Mouse (Mus musculus) bone marrow, adult 2 months (tissue): Measurements from ENCODE around the gene Hipk1. TPM values are rescaled to one million over a fixed set of nuclear protein-coding genes. Genes with fewer than 3 reads are reported as not detected.

ENCODE experiments used
- H3K27ac ChIP-seq: fragments of 200-500 bp; 2 replicates; pipeline ENCODE4 v1.5.1; 2012; ENCODE audit warnings: low read depth, mild to moderate bottlenecking, control low read depth, inconsistent platforms, low read length; ENCODE audit not compliant: control insufficient read depth, poor library complexity, insufficient read depth
- H3K4me1 ChIP-seq: fragments of 200-500 bp; 2 replicates; pipeline ENCODE4 v1.6.1; 2011; ENCODE audit warnings: low read length; ENCODE audit not compliant: control insufficient read depth, insufficient read depth
- H3K4me3 ChIP-seq: fragments of 200-500 bp; replicated peaks from 2 replicates; pipeline ENCODE3; 2011; ENCODE audit warnings: mild to moderate bottlenecking, low read depth, low read length, control low read depth; ENCODE audit not compliant: control insufficient read depth
- CTCF ChIP-seq: fragments of 200-500 bp; IDR thresholded peaks from 2 replicates; pipeline ENCODE4 v1.5.1; 2011; ENCODE audit warnings: low read length, control low read depth; ENCODE audit not compliant: control insufficient read depth, insufficient read depth
- POLR2A ChIP-seq: fragments of 200-500 bp; IDR thresholded peaks from 2 replicates; pipeline ENCODE4 v1.6.1; 2011; ENCODE audit warnings: low read depth, mild to moderate bottlenecking, control low read depth, low read length, borderline replicate concordance; ENCODE audit not compliant: control insufficient read depth
- WGBS: fragments of 180-500 bp; shearing (Covaris S2); methylation state at CpG from one replicate; pipeline ENCODE4 v1.1.7; 2018; 5-methylcytosine and 5-hydroxymethylcytosine counted together
- polyA plus RNA-seq: library from polyadenylated mRNA; stranded (reverse); fragments of >200 nt; gene quantifications from 2 replicates; pipeline ENCODE4 v1.2.4, GENCODE M21; 2011; ENCODE audit warnings: low replicate concordance; ENCODE audit not compliant: missing spikeins, insufficient read depth, insufficient read length

Gene Hipk1
- polyA plus RNA-seq, 1 experiment, result 80.9 TPM

DNA sequence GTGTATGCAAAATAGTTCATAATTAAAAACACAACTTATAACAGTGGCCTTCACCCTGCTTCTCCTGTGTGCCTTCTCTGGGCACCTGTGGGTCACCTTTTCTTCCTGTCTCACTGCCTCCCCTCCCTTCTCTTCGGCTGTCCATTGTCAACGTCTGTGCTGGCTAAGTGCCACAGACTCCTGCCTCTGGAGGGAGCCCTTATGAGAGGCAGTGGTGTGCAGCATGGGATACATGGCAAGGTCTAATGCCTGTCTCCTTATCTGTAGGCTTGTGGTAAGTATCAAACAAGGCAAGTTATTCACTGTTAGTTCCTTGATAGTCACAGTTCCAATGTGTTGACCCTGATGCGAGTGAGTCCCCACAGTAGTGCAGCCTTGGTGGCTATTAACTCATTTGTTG lies 67.2 kb downstream of the Hipk1 start:
- Histone ChIP-seq H3K4me3 (no peak overlapping the region), H3K27ac (no peak overlapping the region), H3K4me1 (no peaks in the 10 kb centered on the region)
- no peak for TF ChIP-seq POLR2A
- TF ChIP-seq CTCF, result no peak
- WGBS, result 40% methylated on average over 3 of the region's 3 CpGs

DNA sequence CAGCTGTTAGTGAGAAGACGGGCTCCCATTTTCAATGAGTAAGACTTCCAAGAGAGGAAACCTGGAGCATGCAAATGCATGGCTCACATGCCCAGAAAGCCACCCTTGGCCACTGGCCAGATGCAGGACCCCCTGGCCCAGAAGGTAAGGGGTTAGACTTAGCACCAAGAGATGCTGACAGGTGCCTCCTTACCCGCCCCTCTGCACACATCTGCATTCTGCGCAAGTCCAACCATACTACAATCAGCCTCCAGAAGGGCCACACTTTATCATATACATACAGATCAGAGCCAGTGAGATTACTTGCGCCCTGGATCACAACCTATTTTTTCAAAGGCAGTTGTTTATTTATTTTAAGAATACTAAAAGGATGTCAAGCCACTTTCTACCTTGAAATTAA lies 72.6 kb downstream of the Hipk1 start:
- Histone ChIP-seq H3K27ac (no peak overlapping the region), H3K4me3 (no peak overlapping the region), H3K4me1 (no peaks in the 10 kb centered on the region; the same call in 1 of the 2 replicates)
- 75% methylated on average over 4 of the region's 4 CpGs for WGBS
- TF ChIP-seq CTCF (no peak), POLR2A (no peak)

DNA sequence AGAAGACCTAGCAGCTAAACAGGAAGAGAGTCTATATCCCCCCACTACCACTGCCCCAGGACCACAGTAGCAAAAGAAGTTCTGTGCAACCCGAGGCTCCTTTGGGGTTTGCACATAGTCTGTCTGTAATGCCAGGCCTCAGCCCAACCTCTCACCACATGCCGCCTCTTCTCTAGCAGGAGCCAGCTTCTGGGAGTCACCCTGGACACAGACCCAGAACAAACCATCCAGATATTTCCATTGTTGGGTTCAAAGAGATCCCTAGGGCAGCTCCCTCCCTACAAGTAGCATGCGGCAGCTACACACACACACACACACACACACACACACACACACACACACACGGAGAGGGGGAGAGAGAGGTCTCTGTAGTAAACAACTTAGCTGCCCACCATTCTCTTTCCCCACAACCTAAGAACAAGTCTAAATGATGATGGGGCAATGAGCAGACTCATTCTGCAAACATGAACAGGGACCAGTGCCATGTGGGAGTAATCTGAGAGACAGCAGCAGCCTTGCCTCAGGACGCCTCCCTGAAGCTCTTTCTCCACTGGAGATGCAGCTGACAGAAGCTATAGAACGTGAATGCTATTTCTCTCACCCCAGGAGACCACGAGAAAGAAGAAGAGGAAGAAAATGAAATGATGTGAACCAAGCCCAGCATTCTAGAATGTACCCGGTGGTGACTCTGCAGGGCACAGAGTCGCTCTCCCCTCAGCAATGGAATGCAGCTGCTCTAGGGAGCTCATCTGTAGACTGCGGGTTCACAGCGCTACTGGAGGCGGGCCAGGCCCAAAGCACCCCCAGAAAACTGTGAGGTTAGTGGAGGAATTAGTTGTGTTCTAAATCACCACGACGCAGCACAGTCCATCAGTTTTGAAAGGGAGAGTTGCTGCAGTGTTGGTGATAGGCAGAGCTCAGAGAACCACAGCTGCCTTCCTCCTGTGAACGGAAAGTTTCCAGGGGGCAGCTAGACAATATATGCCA lies 74.3 kb downstream of the Hipk1 start:
- no peak overlapping the region for H3K4me3 ChIP-seq

DNA sequence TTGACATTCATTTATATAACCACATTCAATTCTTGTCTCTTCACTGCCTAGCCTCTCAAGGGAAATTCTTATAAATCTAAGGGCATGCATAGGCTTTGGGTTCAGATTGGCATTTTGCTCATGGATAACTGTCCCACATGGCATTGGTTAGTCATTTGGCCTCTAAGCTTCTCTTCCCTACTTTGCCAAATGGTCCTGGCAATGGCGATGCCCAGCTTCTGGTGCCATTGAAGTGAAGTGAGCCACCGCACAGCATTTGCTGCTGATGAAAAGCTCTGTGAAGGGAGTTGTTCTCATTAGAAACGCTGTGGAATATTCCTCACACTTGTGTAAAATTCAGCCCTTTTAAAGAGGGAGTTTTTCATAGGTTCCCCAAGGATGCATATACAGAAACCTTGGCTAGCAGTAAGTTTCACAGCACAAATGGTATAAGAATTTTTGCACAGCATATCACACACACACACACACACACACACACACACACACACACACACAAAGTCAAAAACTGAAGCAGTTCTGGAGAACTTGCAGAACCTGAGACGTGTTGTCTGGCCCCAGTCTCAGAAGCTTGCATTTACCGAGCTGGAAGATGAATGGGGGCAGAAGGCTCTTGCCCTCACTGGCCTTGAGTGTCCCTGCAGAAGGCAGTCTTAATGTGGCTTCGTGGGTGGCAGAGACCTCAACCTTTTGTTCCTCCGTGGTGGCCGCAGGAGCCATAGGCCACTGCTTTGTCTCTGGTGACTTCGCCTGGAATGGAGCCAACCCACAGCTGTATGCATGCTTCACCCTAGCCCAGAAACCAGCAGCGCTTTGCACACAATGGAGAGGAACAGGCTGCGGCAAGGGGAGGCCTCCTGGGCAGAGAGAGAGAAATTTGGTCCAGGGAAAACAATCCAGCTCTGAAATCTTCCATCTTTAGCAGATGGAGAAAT lies 75.3 kb downstream of the Hipk1 start:
- TF ChIP-seq POLR2A (no peak), CTCF (no peak)
- 35% methylated on average over 11 of the region's 11 CpGs for WGBS
- H3K4me1 ChIP-seq, result no peaks in the 10 kb centered on the region; the same call in 1 of the 2 replicates
- no peak overlapping the region for H3K27ac ChIP-seq
- H3K4me3 ChIP-seq, result no peak overlapping the region

More for the DNA sequence above, 74.3 kb downstream of the Hipk1 start:
- Histone ChIP-seq H3K4me1 (no peaks in the 10 kb centered on the region; the same call in 1 of the 2 replicates), H3K27ac (no peak overlapping the region)
- WGBS, result 56% methylated on average over 15 of the region's 15 CpGs
- no peak for TF ChIP-seq POLR2A
- no peak for TF ChIP-seq CTCF

DNA sequence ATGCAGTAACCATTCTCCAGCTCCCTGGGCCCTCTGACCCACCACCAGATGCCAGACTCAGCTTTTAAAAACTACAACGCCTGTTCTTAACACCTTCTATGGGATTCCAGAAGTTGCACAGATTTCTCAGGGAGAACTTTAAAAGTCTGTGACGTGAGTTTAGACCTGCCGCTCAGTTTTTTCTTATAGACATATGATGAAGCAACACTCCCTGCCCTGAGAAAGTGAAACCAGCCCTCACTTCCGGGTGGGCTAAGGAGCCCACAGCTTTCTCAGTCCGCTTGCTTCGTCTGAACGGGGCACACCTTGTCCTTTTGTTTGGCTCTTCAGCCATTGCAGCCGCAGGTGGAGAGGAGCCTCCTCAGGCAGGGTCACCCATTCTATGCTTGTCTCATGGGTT lies 76.4 kb downstream of the Hipk1 start:
- Histone ChIP-seq H3K4me1 (no peaks in the 10 kb centered on the region; the same call in 1 of the 2 replicates), H3K4me3 (no peak overlapping the region), H3K27ac (no peak overlapping the region)
- no peak for TF ChIP-seq POLR2A
- TF ChIP-seq CTCF, result no peak
- WGBS, result 51% methylated on average over 8 of the region's 8 CpGs

DNA sequence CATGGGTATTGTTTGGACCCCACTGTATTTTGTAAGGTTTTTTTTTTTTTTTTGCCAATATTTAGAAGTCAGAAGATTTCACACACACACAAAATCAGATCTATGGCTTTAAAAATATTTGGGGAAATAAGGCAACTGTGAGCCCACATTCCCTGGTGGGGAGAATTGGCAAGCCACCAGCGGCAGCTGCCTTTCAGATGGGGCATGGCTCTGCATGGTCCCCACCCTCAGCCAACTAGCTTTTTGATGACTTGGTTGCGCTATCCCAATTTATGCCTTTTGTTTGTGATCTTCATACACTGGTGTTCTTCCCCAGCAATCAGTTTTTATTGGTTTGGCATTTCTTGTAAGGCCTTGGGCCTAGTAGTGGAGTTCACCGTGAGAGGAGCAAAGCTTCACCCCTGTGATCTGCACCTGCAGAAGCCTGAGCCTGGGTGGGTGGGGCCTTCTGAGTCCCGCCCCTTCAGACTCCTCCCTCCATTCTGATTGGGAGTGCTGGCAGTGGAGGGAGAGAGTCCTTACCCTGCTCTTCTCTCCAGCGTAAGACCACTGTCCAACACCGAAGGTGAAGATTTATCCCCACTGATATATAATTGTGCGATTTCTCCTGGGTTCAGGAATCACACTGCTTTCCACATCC lies 77.0 kb downstream of the Hipk1 start:
- TF ChIP-seq CTCF, result no peak
- no peak for TF ChIP-seq POLR2A
- H3K27ac ChIP-seq, result no peak overlapping the region
- H3K4me3 ChIP-seq, result no peak overlapping the region
- no peaks in the 10 kb centered on the region; the same call in 1 of the 2 replicates for H3K4me1 ChIP-seq
- 80% methylated on average over 7 of the region's 7 CpGs for WGBS

DNA sequence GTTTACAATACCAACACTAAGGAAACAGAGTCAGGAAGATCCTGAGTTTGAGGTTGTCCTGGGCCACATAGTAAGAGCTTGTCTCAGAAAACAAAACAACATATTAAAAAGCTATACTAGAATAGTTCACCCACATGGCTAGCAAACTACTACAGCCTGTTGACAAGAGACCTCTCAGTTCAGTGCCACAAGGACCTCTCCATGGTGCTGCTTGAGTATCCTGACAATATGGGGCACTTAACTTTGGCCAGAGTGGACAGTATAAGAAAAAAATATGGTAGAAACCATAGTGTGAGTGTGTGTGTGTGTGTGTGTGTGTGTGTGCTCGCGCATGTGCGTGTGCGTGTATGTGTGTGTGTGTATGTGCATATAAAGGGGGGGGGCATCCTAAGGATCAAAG lies 79.2 kb downstream of the Hipk1 start:
- TF ChIP-seq POLR2A, result no peak
- no peak for TF ChIP-seq CTCF
- Histone ChIP-seq H3K4me1 (no peaks in the 10 kb centered on the region; the same call in 1 of the 2 replicates), H3K4me3 (no peak overlapping the region), H3K27ac (no peak overlapping the region)
- WGBS, result 84% methylated on average over 4 of the region's 4 CpGs

DNA sequence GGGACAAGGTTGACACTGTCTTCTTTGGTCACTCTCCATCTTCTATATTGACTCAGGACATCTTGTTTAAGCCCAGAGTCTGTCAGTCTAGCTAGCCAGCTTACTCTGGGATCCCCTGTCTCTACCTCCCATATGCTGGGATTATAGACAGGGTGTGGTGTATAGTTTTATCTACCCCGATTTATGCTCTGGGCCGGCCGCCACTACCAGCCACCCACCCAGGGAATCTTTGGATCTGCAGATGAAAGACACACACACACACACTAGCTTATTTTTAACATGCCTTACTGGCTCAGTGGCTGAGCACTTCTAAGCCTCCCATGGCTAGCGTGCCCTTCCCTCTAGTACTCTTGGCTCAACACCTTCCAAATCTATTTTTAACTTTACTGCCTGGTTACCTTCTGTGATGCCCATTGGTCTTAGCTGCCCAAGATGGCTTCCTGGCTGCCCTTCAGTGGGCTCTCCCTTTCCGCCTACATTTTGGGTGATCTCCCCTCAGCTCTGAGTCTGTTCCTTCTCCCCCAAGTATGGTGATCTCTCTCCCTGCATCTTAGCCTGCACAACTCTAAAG lies 81.8 kb downstream of the Hipk1 start:
- 78% methylated on average over 5 of the region's 5 CpGs for WGBS
- H3K27ac ChIP-seq, result no peak overlapping the region
- H3K4me3 ChIP-seq, result no peak overlapping the region
- no peak for TF ChIP-seq POLR2A
- no peaks in the 10 kb centered on the region for H3K4me1 ChIP-seq
